Mouse (Mus musculus): ENCODE measurements at regions not wholly inside any gene's neighbourhood (a gene's known extent, or its start where the extent isn't known, plus 50 kb on each side); places are given as distances from the start of the nearest gene placed in this dataset.

GRCm38 (mm10) chr13:101127808-101128207 lies 294.6 kb upstream of the Slc30a5 start:
- no peak for DNase-seq (ENCODE audit: low read depth, low spot score)

DNA sequence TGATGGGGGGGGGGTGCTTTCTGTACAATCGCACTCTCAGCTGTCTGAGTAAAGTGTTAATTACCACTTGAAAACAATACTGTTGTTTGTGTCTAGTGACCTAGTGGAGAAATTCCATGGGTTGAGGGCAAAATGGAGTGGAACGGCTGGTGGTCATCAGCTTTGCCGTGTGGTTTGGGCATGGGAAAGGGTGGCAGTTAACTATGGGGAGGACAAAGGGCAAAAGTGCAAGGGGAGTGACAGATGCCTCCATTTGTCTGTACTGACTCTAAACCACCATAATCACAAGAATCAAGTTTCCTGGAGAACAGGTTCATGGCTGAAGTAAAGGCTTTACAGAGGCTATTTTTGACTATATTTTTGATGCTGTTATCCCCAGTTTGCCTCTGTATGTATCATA lies 294.0 kb upstream of the Slc30a5 start:
- DNase-seq (ENCODE audit: low read depth, low spot score): no peak

DNA sequence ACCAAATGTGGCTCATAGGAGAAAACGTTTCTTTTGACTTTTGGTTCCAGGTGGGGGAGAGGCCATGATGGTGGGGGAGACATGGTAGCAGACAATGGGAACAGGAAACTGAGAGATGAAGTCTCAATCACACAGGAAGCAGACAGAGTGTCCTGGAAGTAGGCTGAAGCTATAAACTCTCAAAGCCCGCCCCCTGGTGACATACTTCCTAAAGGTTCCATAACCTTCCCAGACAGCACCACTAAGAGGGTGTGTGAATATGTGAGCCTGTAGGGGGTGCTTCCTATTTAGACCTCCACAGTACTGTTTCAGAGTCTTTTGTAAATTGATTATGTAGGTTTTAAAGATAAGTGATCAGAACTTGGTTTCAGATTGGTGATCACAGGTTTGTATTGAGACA lies 284.1 kb upstream of the Slc30a5 start:
- no peak for DNase-seq (ENCODE audit: low read depth, low spot score)

GRCm38 (mm10) chr13:101115296-101115695 lies 282.1 kb upstream of the Slc30a5 start:
- no peak for DNase-seq (ENCODE audit: low read depth, low spot score)

DNA sequence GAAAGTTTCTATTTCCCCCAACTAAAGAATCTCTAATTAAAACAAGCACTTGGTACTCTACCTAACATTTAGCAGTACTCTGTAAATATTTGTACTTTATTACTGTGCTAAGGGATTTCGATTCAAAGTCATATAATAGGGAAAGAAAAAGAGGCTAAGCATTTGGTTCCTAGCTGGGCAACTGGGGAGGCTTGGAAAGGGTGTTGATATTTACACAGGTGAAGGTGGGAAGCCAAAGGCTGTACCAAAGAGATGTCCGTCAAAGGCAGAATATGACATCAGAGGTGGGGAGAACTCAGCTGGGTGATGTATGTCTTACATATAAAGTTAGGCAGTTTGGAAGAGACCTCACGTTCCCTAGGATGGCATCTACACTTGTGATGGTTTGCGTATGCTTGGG lies 278.9 kb upstream of the Slc30a5 start:
- no peak for DNase-seq (ENCODE audit: low read depth, low spot score)

DNA sequence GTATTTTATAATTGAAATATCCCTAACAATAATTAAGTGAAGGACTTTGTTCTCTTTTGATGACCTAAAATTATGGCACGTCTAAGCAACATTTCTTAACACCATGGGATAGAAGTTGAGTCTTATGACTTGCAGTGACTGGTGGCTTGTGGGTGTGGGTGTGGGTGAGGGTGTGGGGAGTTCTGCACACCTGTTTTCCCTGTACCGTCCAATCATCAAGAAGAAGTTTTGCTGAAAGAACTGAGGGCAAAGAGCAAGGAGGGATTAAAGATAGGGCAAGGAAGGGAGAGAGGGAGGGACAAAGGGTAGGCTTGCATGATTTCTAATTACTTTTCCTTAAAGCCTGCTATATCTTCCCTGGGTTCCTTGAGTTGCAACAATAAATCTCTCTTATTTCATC lies 278.5 kb upstream of the Slc30a5 start:
- no peak for DNase-seq (ENCODE audit: low read depth, low spot score)

DNA sequence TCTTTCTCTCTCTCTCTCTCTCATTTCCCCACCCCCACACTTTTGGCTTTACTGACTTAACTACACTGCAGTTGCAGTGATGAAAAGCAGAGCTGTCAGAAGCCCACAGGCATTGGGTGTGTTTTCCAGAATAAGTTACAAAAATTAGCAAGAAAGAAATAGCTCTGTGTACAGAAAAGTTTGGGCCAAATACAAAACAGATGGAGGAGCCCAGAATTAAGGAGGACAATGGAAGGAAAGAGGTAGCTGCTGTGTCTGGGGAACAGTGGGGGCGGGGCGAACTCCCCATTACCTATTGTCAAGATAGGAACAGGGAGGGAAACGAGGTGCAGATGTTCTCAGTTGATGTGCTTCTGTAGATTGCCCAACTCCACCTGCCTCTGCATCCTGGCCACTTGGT lies 267.4 kb upstream of the Slc30a5 start:
- DNase-seq (ENCODE audit: low read depth, low spot score): no peak

GRCm38 (mm10) chr13:101096856-101097255 lies 263.6 kb upstream of the Slc30a5 start:
- DNase-seq (ENCODE audit: low read depth, low spot score): no peak

GRCm38 (mm10) chr13:101096221-101096620 lies 263.0 kb upstream of the Slc30a5 start:
- no peak for DNase-seq (ENCODE audit: low read depth, low spot score)

DNA sequence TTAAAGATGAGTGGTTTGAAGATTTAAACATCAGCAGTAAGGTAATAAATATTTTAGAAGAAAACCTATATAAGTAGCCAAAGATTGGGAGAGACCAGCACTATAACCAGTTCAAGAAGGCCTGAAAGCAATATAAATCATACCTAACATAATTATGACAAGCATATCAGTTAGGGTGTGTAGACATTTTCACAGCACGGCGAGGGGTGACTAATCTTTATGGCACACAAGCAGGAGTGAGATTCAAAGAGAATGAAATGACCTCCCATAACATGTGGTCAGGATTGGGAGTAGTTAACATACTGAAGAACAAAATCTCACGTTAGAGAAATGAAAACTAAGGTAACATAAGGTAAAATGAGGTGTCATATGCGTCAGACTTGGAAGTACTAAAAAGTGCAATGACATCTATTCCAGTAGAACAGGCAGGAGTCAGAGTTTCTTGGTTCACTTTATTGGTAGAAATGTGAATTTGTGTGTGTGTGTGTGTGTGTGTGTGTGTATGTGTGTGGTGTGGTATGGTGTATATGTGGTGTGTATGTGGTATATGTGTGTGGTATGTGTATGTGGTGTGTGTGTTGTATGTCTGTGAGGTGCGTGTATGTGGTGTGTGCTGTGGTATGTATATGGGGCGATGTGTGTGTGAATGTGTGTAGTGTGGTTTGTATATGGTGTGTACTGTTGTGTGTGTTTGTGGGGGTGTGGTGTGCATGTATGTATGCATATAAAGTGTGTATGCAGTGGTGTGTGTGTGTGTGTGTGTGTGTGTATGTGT lies 262.0 kb upstream of the Slc30a5 start:
- no peak for DNase-seq (ENCODE audit: low read depth, low spot score)

DNA sequence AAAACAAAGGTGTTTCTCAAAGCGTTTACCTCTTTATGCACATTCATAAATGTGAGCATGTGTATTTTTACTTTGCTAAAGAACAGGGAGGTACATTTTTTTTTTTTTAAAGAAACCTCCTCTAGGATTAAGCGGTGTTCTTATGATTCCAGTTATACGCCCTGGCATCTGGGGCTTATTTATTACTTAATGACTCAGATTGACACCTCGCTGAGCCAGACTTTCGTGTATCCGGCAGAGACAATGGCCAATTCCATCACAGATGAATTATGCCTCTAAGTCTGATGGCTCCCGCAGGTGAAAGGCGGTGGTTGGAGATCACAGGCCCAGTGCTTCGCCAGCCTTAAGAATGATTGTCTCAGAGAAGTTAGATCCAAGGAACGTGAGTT lies 259.5 kb upstream of the Slc30a5 start:
- no peak for DNase-seq (ENCODE audit: low read depth, low spot score)

GRCm38 (mm10) chr13:101092033-101092742 lies 259.0 kb upstream of the Slc30a5 start:
- DNase-seq (ENCODE audit: low read depth, low spot score): peak; percentile 22

DNA sequence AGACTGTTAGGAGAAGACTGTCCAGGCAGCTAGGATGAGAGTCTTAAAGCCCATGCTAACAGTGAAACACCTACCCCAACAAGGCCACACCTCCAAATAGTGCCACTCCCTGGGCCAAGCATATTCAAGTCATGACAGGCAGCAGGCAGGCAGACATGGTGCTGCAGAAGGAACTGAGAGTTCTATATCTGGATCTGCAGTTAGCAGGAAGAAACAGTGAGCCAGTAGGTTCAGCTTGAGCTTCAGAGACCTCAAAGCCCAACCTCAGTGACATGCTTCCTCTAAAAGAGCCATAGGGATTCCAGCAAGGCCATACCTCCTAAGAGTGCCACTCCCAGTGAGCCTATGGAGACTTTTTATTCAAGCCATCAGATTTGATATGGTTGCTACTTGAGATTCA lies 252.0 kb upstream of the Slc30a5 start:
- no peak for DNase-seq (ENCODE audit: low read depth, low spot score)

DNA sequence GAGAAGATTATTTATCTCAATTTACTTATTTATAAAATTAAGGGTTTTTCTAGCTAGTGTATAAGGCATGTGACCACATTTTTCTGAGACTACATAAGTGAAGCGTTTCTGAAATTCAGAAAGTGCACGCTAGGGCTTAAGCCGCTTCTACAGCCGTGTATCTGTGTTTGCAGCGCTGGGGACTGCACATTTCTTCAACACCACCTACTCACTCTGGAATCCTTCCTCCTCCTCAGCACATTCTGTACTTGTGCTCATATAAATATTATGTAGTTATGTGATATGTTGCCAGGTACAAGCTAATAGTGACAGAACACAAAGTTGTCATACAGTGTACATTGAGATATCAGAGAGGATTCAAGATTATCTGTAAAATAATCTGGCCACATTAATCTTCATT lies 251.0 kb upstream of the Slc30a5 start:
- DNase-seq (ENCODE audit: low read depth, low spot score): no peak

GRCm38 (mm10) chr13:101083416-101083815 lies 250.2 kb upstream of the Slc30a5 start:
- DNase-seq (ENCODE audit: low read depth, low spot score): no peak

DNA sequence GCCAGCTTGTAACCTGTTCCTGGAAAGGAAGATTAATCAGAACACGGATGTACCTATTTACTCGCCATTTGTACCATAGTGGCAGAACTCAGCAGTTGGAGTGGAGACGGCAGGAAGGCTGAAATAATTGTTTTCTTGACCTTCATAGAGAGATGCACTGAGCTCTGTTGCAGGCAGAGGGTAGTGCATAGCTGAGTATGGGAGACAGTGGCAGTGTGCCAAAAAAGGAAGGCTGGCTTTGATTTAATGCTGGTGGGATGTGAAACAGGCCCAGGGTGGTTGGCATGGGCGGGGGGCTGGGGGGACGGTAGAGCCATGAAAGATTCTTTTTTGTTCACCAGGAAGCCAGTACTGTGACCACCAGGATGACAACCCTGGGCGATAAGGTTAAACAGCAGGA lies 235.3 kb upstream of the Slc30a5 start:
- no peak for DNase-seq (ENCODE audit: low read depth, low spot score)

- no peak for DNase-seq (ENCODE audit: low read depth, low spot score)
Observed at GRCm38 (mm10) chr13:101062582-101062981, 229.4 kb upstream of the Slc30a5 start.

DNA sequence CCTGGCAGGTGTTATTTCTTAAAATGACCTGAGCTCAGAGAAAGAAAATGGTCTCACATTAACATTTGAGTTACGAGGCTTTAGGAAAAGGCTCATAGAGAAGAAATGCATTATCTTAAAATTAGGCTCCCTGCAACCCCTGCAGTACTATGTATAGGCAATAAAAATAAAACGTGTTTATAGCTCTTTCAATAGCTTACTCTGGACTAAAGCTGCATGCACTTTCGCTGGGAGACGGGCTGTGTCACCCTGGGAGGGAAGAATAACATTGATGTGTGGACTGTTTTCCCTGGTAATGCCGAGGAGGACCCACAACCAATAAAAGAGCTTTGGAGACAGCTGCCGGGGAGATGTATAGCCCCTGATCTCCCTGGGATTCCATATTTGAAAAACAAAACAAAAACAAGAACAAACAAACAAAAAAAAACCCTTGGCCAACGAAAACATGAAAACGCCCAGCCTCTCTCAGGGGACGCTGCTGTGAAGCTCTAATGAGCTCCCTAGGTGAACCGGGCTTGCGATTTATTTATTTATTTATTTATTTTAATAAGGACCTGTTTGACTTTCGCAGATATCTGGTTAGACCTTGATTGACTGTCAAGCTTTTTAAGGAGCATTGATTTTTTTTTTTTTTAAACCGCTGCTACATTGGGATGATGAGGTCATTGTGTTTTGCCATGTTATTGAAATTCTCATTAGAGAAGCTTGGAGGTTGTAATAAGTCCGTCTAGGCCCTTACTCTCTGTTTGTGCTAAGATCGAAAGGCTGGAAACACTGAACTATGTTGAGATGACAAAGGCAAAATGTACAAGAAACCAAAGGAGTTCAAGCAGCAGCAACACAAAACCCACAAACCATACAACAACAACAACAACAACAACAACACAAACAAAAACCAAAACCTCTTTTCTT lies 228.3 kb upstream of the Slc30a5 start:
- DNase-seq (ENCODE audit: low read depth, low spot score): no peak

- no peak for DNase-seq (ENCODE audit: low read depth, low spot score)
Observed at GRCm38 (mm10) chr13:101049511-101049910, 216.3 kb upstream of the Slc30a5 start.

DNA sequence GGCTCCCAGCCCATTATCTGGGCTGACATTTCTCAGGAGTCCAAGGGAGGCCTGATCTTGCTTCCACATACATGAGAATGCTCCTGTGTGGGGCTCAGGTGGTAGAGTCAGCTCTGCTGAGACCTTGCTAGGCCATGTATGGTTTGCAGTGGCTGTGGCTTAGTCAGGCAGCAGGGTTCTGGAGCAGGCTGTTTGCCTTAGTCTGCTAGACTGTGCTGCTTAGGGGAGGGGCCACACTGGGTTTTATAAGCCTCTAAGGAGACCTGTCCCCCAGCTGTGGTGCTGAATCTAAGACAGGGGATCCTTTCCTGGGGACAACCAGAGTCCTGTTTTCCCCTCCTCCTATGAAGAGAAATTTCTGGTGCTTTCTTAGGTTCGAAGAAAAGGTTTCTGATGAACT lies 199.4 kb upstream of the Slc30a5 start:
- no peak for DNase-seq (ENCODE audit: low read depth, low spot score)

GRCm38 (mm10) chr13:101026043-101026442 lies 192.8 kb upstream of the Slc30a5 start:
- DNase-seq (ENCODE audit: low read depth, low spot score): no peak

DNA sequence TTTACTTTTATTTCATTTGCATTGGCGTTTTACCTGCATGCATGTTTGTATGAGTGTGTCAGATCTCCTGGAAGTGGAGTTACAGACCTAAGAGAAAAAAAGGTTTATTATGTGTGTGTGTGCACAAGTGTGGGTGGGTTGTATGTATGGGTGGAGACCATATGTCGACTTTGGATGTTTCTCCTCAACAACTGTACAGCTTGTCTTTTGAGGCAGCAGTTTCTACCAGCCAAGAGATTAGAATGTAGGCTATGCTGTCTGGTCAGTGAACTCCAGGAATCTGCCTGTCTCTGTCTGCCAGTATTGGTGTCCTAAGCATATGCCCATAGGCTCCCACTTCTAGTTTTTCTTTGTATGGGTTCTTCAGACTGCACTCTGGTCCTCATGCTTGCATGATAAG lies 192.3 kb upstream of the Slc30a5 start:
- no peak for DNase-seq (ENCODE audit: low read depth, low spot score)
